Mouse (Mus musculus): ENCODE data around the gene Ubxn4. TPM values are rescaled to one million over a fixed set of nuclear protein-coding genes. Genes with fewer than 3 reads are reported as not detected.
"Not testable (repeated sequence)": the region's sequence is repeated elsewhere in the genome, so short reads cannot be mapped to it uniquely, and the experiment has no call there.

The Ubxn4 gene
- polyA plus RNA-seq, 1 experiment, result 26.4 TPM

GRCm38 (mm10) chr1:128295717-128296528 lies 52.2 kb downstream of the Ubxn4 start:
- Histone ChIP-seq H3K9me3 (no peaks in the 10 kb centered on the region), H3K4me3 (replicated peaks) (no peak overlapping the region), H3K4me1 (peaks cover 7% of the 10 kb centered on the region; the same call in 1 of the 2 replicates), H3K27me3 (replicated peaks) (peaks cover 20% of the 10 kb centered on the region), H3K36me3 (replicated peaks; ENCODE audit: low read length) (no peaks in the 10 kb centered on the region)
- TF ChIP-seq GATA1 (IDR thresholded peaks at IDR 0.05; ENCODE audit: borderline replicate concordance, low read length), result no peak
- TF ChIP-seq FLI1 (IDR thresholded peaks at IDR 0.05; ENCODE audit: low read length), result no peak

DNA sequence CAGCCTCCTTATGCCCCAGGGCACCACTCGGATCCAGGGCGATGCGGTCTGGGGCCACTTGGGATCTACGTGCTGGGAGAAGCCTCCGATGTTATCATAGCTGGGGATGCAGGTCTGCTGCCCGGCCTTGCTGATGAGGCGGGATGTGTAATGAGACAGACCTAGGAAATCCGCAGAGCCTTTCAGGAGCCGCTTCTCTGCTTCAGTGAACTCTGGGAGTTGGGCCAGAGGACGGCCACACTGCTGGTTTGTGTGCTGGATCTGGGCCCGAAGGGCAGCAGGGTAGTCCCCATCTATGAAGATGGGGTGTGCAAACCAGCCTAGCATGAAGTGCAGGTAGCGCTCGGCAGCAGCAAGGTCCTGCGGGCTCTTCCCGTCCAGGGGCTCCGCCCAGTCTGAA lies 60.1 kb downstream of the Ubxn4 start:
- Histone ChIP-seq H3K4me3 (replicated peaks) (no peak overlapping the region), H3K4me1 (peaks cover 5% of the 10 kb centered on the region; the same call in 1 of the 2 replicates), H3K27me3 (replicated peaks) (peaks cover 4% of the 10 kb centered on the region), H3K9me3 (0 out of 2 replicates have a peak, but pooled peaks cover 4% of the 10 kb centered on the region), H3K36me3 (replicated peaks; ENCODE audit: low read length) (no peaks in the 10 kb centered on the region)
- TF ChIP-seq FLI1 (IDR thresholded peaks at IDR 0.05; ENCODE audit: low read length), result no peak
- no peak for TF ChIP-seq GATA1 (IDR thresholded peaks at IDR 0.05; ENCODE audit: borderline replicate concordance, low read length)

DNA sequence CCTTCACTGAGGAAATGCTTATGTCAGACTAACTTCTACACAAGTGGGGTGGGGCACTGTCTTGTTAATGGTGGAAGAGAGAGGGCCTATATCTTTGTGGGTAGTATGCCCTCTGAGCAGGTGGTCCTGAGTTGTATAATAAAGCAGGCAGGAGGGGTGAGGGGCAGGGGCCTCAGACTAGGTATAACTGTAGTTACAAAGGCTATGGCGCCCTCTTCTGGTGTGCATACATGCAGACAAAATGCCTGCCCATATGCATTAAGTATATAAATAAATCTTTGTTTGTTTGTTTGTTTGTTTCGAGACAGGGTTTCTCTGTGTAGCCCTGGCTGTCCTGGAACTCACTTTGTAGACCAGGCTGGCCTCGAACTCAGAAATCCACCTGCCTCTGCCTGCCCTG lies 65.3 kb downstream of the Ubxn4 start:
- H3K9me3 ChIP-seq, result no peaks in the 10 kb centered on the region
- H3K27me3 ChIP-seq (replicated peaks), result peaks cover 9% of the 10 kb centered on the region
- H3K4me3 ChIP-seq (replicated peaks), result no peak overlapping the region
- no peaks in the 10 kb centered on the region for H3K36me3 ChIP-seq (replicated peaks; ENCODE audit: low read length)
- H3K4me1 ChIP-seq, result peaks cover 6% of the 10 kb centered on the region; the same call in 1 of the 2 replicates
- TF ChIP-seq FLI1 (IDR thresholded peaks at IDR 0.05; ENCODE audit: low read length), result no peak

GRCm38 (mm10) chr1:128314665-128315064 lies 70.9 kb downstream of the Ubxn4 start:
- Histone ChIP-seq H3K9me3 (no peaks in the 10 kb centered on the region), H3K27me3 (replicated peaks) (peaks cover 7% of the 10 kb centered on the region), H3K4me1 (peaks cover 12% of the 10 kb centered on the region), H3K36me3 (replicated peaks; ENCODE audit: low read length) (no peaks in the 10 kb centered on the region), H3K4me3 (replicated peaks) (no peak overlapping the region)
- TF ChIP-seq GATA1 (IDR thresholded peaks at IDR 0.05; ENCODE audit: borderline replicate concordance, low read length) (no peak), FLI1 (IDR thresholded peaks at IDR 0.05; ENCODE audit: low read length) (no peak)

DNA sequence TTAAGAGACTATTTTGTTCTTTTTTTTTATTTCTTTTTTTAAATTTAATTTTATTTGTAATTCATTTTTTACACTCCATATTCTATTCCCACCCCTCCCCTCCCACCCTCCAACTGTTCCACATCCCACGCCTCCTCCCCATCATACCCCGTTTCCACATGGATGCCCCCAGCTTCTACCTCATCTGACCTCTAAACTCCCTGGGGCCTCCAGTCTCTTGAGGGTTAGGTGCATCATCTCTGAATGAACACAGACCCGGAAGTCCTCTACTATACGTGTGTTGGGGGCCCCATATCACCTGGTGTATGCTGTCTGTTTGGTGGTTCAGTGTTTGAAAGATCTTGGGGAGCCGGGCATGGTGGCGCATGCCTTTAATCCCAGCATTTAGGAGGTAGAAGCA lies 75.5 kb downstream of the Ubxn4 start:
- H3K36me3 ChIP-seq (replicated peaks; ENCODE audit: low read length); H3K4me3 ChIP-seq (replicated peaks); H3K9me3 ChIP-seq; H3K27me3 ChIP-seq (replicated peaks): not testable (repeated sequence)
- H3K4me1 ChIP-seq, result peaks cover 23% of the 10 kb centered on the region

DNA sequence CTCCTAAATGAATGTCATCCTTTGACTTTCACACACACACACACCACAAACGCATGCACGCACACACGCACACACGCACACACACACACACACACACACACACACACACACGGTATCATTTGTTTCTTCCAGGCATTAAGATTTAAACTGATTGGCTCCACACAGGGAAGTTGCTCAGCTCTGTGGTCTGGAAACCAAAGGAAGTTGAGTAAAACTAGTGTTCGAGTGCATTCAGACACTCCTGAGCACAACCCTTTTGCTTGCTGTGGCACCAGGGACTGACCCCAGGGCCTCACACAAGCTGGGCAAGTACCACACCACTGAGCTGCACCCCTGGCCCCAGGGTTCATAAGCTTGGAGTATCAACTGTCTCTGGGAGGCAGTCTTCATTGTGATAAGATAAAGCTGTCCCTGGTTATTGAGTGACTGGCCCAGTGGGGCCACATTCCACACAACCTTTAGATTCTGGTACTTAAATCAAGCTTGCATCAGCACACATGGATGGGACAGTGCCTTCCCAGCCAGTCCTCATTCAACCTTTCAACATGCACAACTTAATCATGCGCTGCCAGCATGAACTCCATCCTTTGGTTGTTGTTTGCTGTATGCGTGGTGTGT lies 79.4 kb downstream of the Ubxn4 start:
- Histone ChIP-seq H3K4me3 (replicated peaks) (peak overlapping the region; percentile 40), H3K4me1 (peaks cover 30% of the 10 kb centered on the region), H3K36me3 (replicated peaks; ENCODE audit: low read length) (peaks cover 29% of the 10 kb centered on the region), H3K9me3 (no peaks in the 10 kb centered on the region), H3K27me3 (replicated peaks) (no peaks in the 10 kb centered on the region)
- no peak for TF ChIP-seq FLI1 (IDR thresholded peaks at IDR 0.05; ENCODE audit: low read length)
- no peak for TF ChIP-seq GATA1 (IDR thresholded peaks at IDR 0.05; ENCODE audit: borderline replicate concordance, low read length)

DNA sequence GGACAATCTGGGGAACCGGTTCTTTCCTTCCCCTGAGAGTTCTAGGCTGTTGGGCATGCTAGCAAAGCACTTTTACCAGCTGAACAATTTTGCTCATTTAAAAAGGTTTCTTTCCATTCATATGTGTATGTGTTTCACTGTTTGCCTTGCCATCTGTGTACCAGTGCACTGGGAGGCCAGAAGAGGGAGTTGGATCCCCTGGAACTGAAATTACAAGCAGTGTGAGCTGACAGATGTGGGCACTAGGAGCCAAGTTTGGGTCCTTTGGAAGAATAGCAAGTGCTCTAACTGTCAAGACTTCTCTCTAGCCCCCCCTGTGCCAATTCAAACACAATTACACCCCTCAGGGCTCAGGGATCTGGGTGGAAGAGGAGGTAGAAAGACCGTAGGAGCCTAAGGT lies 81.0 kb downstream of the Ubxn4 start:
- TF ChIP-seq FLI1 (IDR thresholded peaks at IDR 0.05; ENCODE audit: low read length) (no peak), GATA1 (IDR thresholded peaks at IDR 0.05; ENCODE audit: borderline replicate concordance, low read length) (no peak)
- H3K36me3 ChIP-seq (replicated peaks; ENCODE audit: low read length), result peaks cover 44% of the 10 kb centered on the region
- no peaks in the 10 kb centered on the region for H3K27me3 ChIP-seq (replicated peaks)

DNA sequence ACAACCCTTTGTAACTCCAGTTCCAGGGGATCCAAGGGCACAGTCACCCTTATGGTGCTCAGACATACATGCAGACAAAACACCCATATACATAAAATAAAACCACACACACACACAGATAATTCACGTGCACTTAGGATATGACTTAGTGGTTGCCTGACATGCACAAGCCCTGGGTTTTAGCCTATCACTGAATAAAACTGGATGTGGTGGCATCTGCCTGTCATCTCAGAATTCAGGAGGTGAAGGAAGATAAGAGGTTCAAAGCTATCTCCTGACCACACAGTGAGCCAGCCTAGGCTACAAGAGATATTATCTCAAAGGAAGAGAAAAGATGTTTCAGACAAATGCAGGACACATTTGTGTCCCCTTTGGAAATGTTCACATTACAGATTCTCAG lies 83.4 kb downstream of the Ubxn4 start:
- TF ChIP-seq FLI1 (IDR thresholded peaks at IDR 0.05; ENCODE audit: low read length), result no peak
- no peak for TF ChIP-seq GATA1 (IDR thresholded peaks at IDR 0.05; ENCODE audit: borderline replicate concordance, low read length)
- H3K27me3 ChIP-seq (replicated peaks), result no peaks in the 10 kb centered on the region
- peaks cover 68% of the 10 kb centered on the region for H3K36me3 ChIP-seq (replicated peaks; ENCODE audit: low read length)
- H3K4me1 ChIP-seq, result peaks cover 38% of the 10 kb centered on the region
- no peaks in the 10 kb centered on the region for H3K9me3 ChIP-seq
- no peak overlapping the region for H3K4me3 ChIP-seq (replicated peaks)

More for the DNA sequence above, 81.0 kb downstream of the Ubxn4 start:
- peaks cover 33% of the 10 kb centered on the region for H3K4me1 ChIP-seq
- H3K4me3 ChIP-seq (replicated peaks), result no peak overlapping the region
- no peaks in the 10 kb centered on the region for H3K9me3 ChIP-seq

GRCm38 (mm10) chr1:128328218-128328617 lies 84.5 kb downstream of the Ubxn4 start, which contains the start of gene Lct:
Lct (minus strand) TSS chr1:128328318.
- peaks cover 33% of the 10 kb centered on the region for H3K4me1 ChIP-seq
- H3K4me3 ChIP-seq (replicated peaks), result no peak within 1 kb of the TSS
- no peaks in the 10 kb centered on the region for H3K27me3 ChIP-seq (replicated peaks)
- peaks cover 78% of the 10 kb centered on the region for H3K36me3 ChIP-seq (replicated peaks; ENCODE audit: low read length)
- no peaks in the 10 kb centered on the region for H3K9me3 ChIP-seq
- TF ChIP-seq GATA1 (IDR thresholded peaks at IDR 0.05; ENCODE audit: borderline replicate concordance, low read length) (no peak), FLI1 (IDR thresholded peaks at IDR 0.05; ENCODE audit: low read length) (no peak)

Other genes starting within 250 kb of the Ubxn4 start
- 0.64 TPM in 1 of 2 replicates, not detected in the other for gene Zranb3, start 140.9 kb upstream of the Ubxn4 start, polyA plus RNA-seq (2012; ENCODE audit: insufficient read depth, low replicate concordance)
- 28.5 and 60.9 TPM in 2 replicates for gene R3hdm1, start 140.7 kb upstream of the Ubxn4 start, polyA plus RNA-seq (2012; ENCODE audit: insufficient read depth, low replicate concordance)
- gene Lct, start 84.4 kb downstream of the Ubxn4 start, polyA plus RNA-seq (2012; ENCODE audit: insufficient read depth, low replicate concordance), result not detected in 2 replicates
- gene Mcm6, start 115.7 kb downstream of the Ubxn4 start, polyA plus RNA-seq (2012; ENCODE audit: insufficient read depth, low replicate concordance), result 5.7 and 7.6 TPM in 2 replicates
- 31.3 and 132 TPM in 2 replicates for gene Dars, start 173.4 kb downstream of the Ubxn4 start, polyA plus RNA-seq (2012; ENCODE audit: insufficient read depth, low replicate concordance)